12 mouse cellular contexts compared by ENCODE assay signal in the genomic region with DNA sequence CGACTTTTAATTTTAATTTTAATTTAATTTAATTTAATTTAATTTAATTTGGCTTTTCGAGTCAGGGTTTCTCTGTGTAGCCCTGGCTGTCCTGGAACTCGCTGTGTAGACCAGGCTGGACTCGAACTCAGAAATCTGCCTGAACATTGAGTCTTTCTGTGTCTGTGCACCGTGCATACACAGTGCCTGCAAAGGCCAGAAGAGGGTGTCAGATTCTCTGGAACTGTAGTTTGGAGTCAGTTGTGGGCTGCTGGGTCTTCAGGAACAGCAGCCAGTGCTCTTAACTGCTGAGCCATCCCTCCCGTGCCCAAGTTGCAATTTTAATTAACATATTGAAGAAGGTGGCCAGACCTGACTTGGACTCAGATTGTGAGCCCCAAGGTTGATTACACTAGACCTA. TPM values are rescaled to one million over a fixed set of nuclear protein-coding genes. Genes with fewer than 3 reads are reported as not detected.
DNase-seq lines count a peak whose midpoint lies in the region; ATAC-seq and TF ChIP-seq lines count a peak whose summit lies in the region.
"Had no signal": no experiment of that assay in that cellular context is flagged by ENCODE, and none has a peak within 500 bp of the region (broad histone marks: within the 10 kb centered on the region; RNA-seq: fewer than 3 reads in every experiment).

No protein-coding gene starts in this region.

- DNase-seq in forebrain, postnatal 0 days = no peak
- DNase-seq in forebrain, embryonic 11.5 days (ENCODE audit: low spot score) = no peak
- no peak for DNase-seq in limb, embryonic 10.5 days (ENCODE audit: low spot score)
- no peak for DNase-seq in c-Kit-positive CD71-positive TER-119-positive erythroid progenitor cells, embryonic 14.5 days (ENCODE audit: low spot score)
- no peak for DNase-seq in lung, postnatal 10 days
- DNase-seq: cerebellum, adult 11 months had no signal

- no peak overlapping the region for H3K4me2 ChIP-seq in forebrain, postnatal 0 days (ENCODE audit: low read depth)
- no peak overlapping the region for H3K4me2 ChIP-seq in forebrain, embryonic 11.5 days (ENCODE audit: low read depth, low read length, severe bottlenecking)
- peak overlapping the region; percentile 70 for H3K4me2 ChIP-seq in limb, embryonic 12.5 days
- peak overlapping the region; percentile 67 for H3K4me2 ChIP-seq in embryonic facial prominence, embryonic 13.5 days
- H3K4me2 ChIP-seq in neural tube, embryonic 13.5 days = no peak overlapping the region; the same call in 1 of the 2 replicates

- no peak for ATAC-seq in forebrain, postnatal 0 days
- ATAC-seq in forebrain, embryonic 11.5 days (replicated peaks; ENCODE audit: low FRiP score) = no peak
- no peak for ATAC-seq in limb, embryonic 12.5 days (ENCODE audit: insufficient number of reproducible peaks, insufficient read depth, low FRiP score, low TSS enrichment, low read depth)
- ATAC-seq in embryonic facial prominence, embryonic 13.5 days (ENCODE audit: insufficient number of reproducible peaks, insufficient read depth, low FRiP score, low TSS enrichment, low read depth) = no peak
- ATAC-seq in neural tube, embryonic 13.5 days (ENCODE audit: low read depth) = no peak

- H3K9me3 ChIP-seq in forebrain, postnatal 0 days (ENCODE audit: low read length) = no peaks in the 10 kb centered on the region
- no peaks in the 10 kb centered on the region; the same call in 1 of the 2 replicates for H3K9me3 ChIP-seq in forebrain, embryonic 11.5 days (ENCODE audit: control insufficient read depth, low read length)
- H3K9me3 ChIP-seq in limb, embryonic 12.5 days = no peaks in the 10 kb centered on the region
- H3K9me3 ChIP-seq in limb, embryonic 10.5 days (replicated peaks) = no peaks in the 10 kb centered on the region
- H3K9me3 ChIP-seq in embryonic facial prominence, embryonic 13.5 days = no peaks in the 10 kb centered on the region
- no peaks in the 10 kb centered on the region for H3K9me3 ChIP-seq in neural tube, embryonic 13.5 days

- TF ChIP-seq CTCF in forebrain, postnatal 0 days (IDR thresholded peaks at IDR 0.05; ENCODE audit: low read depth) = peak; percentile 5; the same call in 1 of the 2 replicates

- H3K27ac ChIP-seq in forebrain, postnatal 0 days (ENCODE audit: low read depth, low read length) = no peak overlapping the region
- H3K27ac ChIP-seq in forebrain, embryonic 11.5 days (ENCODE audit: low read depth, low read length) = no peak overlapping the region
- no peak overlapping the region for H3K27ac ChIP-seq in limb, embryonic 12.5 days
- H3K27ac ChIP-seq in limb, embryonic 10.5 days = no peak overlapping the region; the same call in 1 of the 2 replicates
- no peak overlapping the region; the same call in 1 of the 2 replicates for H3K27ac ChIP-seq in embryonic facial prominence, embryonic 13.5 days
- no peak overlapping the region for H3K27ac ChIP-seq in neural tube, embryonic 13.5 days (replicated peaks)

- no peak overlapping the region for H3K9ac ChIP-seq in forebrain, postnatal 0 days
- no peak overlapping the region for H3K9ac ChIP-seq in forebrain, embryonic 11.5 days (ENCODE audit: low read length)
- no peak overlapping the region for H3K9ac ChIP-seq in limb, embryonic 12.5 days (replicated peaks)
- no peak overlapping the region for H3K9ac ChIP-seq in embryonic facial prominence, embryonic 13.5 days
- no peak overlapping the region for H3K9ac ChIP-seq in neural tube, embryonic 13.5 days

- H3K27me3 ChIP-seq in forebrain, postnatal 0 days (ENCODE audit: insufficient read depth, low read length) = no peaks in the 10 kb centered on the region
- no peaks in the 10 kb centered on the region for H3K27me3 ChIP-seq in forebrain, embryonic 11.5 days (ENCODE audit: control insufficient read depth, insufficient read depth, low read length)
- H3K27me3 ChIP-seq in limb, embryonic 12.5 days = no peaks in the 10 kb centered on the region
- H3K27me3 ChIP-seq in limb, embryonic 10.5 days (ENCODE audit: low read depth, poor library complexity, severe bottlenecking) = no peaks in the 10 kb centered on the region
- H3K27me3 ChIP-seq in embryonic facial prominence, embryonic 13.5 days = no peaks in the 10 kb centered on the region
- no peaks in the 10 kb centered on the region for H3K27me3 ChIP-seq in neural tube, embryonic 13.5 days

- peaks cover 11% of the 10 kb centered on the region for H3K36me3 ChIP-seq in forebrain, postnatal 0 days (ENCODE audit: insufficient read depth)
- H3K36me3 ChIP-seq in forebrain, embryonic 11.5 days (ENCODE audit: control insufficient read depth, insufficient read depth, low read length) = peaks cover 6% of the 10 kb centered on the region; the same call in 1 of the 2 replicates
- peaks cover 22% of the 10 kb centered on the region for H3K36me3 ChIP-seq in limb, embryonic 12.5 days
- peaks cover 25% of the 10 kb centered on the region for H3K36me3 ChIP-seq in limb, embryonic 10.5 days
- H3K36me3 ChIP-seq in embryonic facial prominence, embryonic 13.5 days = peaks cover 18% of the 10 kb centered on the region
- H3K36me3 ChIP-seq in neural tube, embryonic 13.5 days = peaks cover 18% of the 10 kb centered on the region

- no peak overlapping the region for H3K4me3 ChIP-seq in forebrain, postnatal 0 days (ENCODE audit: low read depth, low read length)
- H3K4me3 ChIP-seq in forebrain, embryonic 11.5 days (ENCODE audit: low read depth, low read length) = no peak overlapping the region
- no peak overlapping the region for H3K4me3 ChIP-seq in limb, embryonic 12.5 days (replicated peaks)
- H3K4me3 ChIP-seq in limb, embryonic 10.5 days = no peak overlapping the region; the same call in 1 of the 2 replicates
- H3K4me3 ChIP-seq in embryonic facial prominence, embryonic 13.5 days = 0 out of 2 replicates have a peak overlapping the region, but pooled peaks have one; percentile 100
- H3K4me3 ChIP-seq in neural tube, embryonic 13.5 days = 0 out of 2 replicates have a peak overlapping the region, but pooled peaks have one; percentile 95

- H3K4me1 ChIP-seq in forebrain, postnatal 0 days (ENCODE audit: insufficient read depth) = 0 out of 2 replicates have a peak, but pooled peaks cover 6% of the 10 kb centered on the region
- H3K4me1 ChIP-seq in forebrain, embryonic 11.5 days (replicated peaks; ENCODE audit: control insufficient read depth, insufficient read depth, low read length) = peaks cover 7% of the 10 kb centered on the region; the same call in 1 of the 2 replicates
- H3K4me1 ChIP-seq in limb, embryonic 12.5 days (replicated peaks) = peaks cover 12% of the 10 kb centered on the region
- peaks cover 11% of the 10 kb centered on the region for H3K4me1 ChIP-seq in limb, embryonic 10.5 days
- H3K4me1 ChIP-seq in embryonic facial prominence, embryonic 13.5 days = peaks cover 16% of the 10 kb centered on the region
- peaks cover 36% of the 10 kb centered on the region for H3K4me1 ChIP-seq in neural tube, embryonic 13.5 days (replicated peaks)

- 77% methylated on average over 6 of the region's 6 CpGs for WGBS in forebrain, postnatal 0 days
- WGBS in forebrain, embryonic 11.5 days = 75% methylated on average over 6 of the region's 6 CpGs
- WGBS in limb, embryonic 12.5 days = 74% methylated on average over 6 of the region's 6 CpGs
- WGBS in limb, embryonic 10.5 days = 71% methylated on average over 6 of the region's 6 CpGs
- WGBS in embryonic facial prominence, embryonic 13.5 days = 59% methylated on average over 6 of the region's 6 CpGs
- WGBS in neural tube, embryonic 13.5 days = 71% methylated on average over 6 of the region's 6 CpGs

RNA-seq across cellular contexts. Expression of a gene that starts 2.7 kb away (rescaled TPM):
- 92.2 and 96.0 TPM in 2 replicates for total RNA-seq in forebrain, postnatal 0 days (2014; rRNA removed)
- polyA plus RNA-seq in forebrain, postnatal 0 days (2015; fragmentation: Nextera tagmentation; extraction: Ambion mirVana) = 143 and 158 TPM in 2 replicates
- 188 and 195 TPM in 2 replicates for polyA plus RNA-seq in forebrain, embryonic 11.5 days (2014; fragmentation: Nextera tagmentation; extraction: Ambion mirVana)
- 186 and 199 TPM in 2 replicates for polyA plus RNA-seq in limb, embryonic 12.5 days (2016; fragmentation: Nextera tagmentation; extraction: Ambion mirVana)
- polyA plus RNA-seq in limb, embryonic 10.5 days (2016; fragmentation: Nextera tagmentation; extraction: Ambion mirVana) = 203 and 209 TPM in 2 replicates
- polyA plus RNA-seq in embryonic facial prominence, embryonic 13.5 days (2015; fragmentation: Nextera tagmentation; extraction: Ambion mirVana) = 186 and 193 TPM in 2 replicates
- 177 and 178 TPM in 2 replicates for polyA plus RNA-seq in neural tube, embryonic 13.5 days (2015; fragmentation: Nextera tagmentation; extraction: Ambion mirVana)

RNA-seq across cellular contexts. Expression of a gene that starts 25.3 kb away (rescaled TPM):
- not detected in 2 replicates for total RNA-seq in forebrain, postnatal 0 days (2014; rRNA removed)
- polyA plus RNA-seq in forebrain, postnatal 0 days (2015; fragmentation: Nextera tagmentation; extraction: Ambion mirVana) = not detected in 2 replicates
- polyA plus RNA-seq in forebrain, embryonic 11.5 days (2014; fragmentation: Nextera tagmentation; extraction: Ambion mirVana) = not detected in 2 replicates
- 0.35 TPM in 2 replicates for polyA plus RNA-seq in limb, embryonic 12.5 days (2016; fragmentation: Nextera tagmentation; extraction: Ambion mirVana)
- 0.36 and 0.44 TPM in 2 replicates for polyA plus RNA-seq in limb, embryonic 10.5 days (2016; fragmentation: Nextera tagmentation; extraction: Ambion mirVana)
- 0.19 and 0.55 TPM in 2 replicates for polyA plus RNA-seq in embryonic facial prominence, embryonic 13.5 days (2015; fragmentation: Nextera tagmentation; extraction: Ambion mirVana)
- polyA plus RNA-seq in neural tube, embryonic 13.5 days (2015; fragmentation: Nextera tagmentation; extraction: Ambion mirVana) = not detected in 2 replicates
- total RNA-seq: hematopoietic stem cell, adult 5-6 weeks; megakaryocyte-erythroid progenitor cell, adult 5-6 weeks had no signal
- polyA plus RNA-seq: activated CD4-positive, CD25-positive, alpha-beta regulatory T cell, adult 4 months had no signal

RNA-seq across cellular contexts. Expression of a gene that starts 39.4 kb away (rescaled TPM):
- total RNA-seq in forebrain, postnatal 0 days (2014; rRNA removed) = 12.7 and 13.8 TPM in 2 replicates
- 8.7 and 10.2 TPM in 2 replicates for polyA plus RNA-seq in forebrain, postnatal 0 days (2015; fragmentation: Nextera tagmentation; extraction: Ambion mirVana)
- 3.8 and 3.9 TPM in 2 replicates for polyA plus RNA-seq in forebrain, embryonic 11.5 days (2014; fragmentation: Nextera tagmentation; extraction: Ambion mirVana)
- polyA plus RNA-seq in limb, embryonic 12.5 days (2016; fragmentation: Nextera tagmentation; extraction: Ambion mirVana) = 1.4 and 1.8 TPM in 2 replicates
- polyA plus RNA-seq in limb, embryonic 10.5 days (2016; fragmentation: Nextera tagmentation; extraction: Ambion mirVana) = 0.30 and 0.54 TPM in 2 replicates
- 5.0 and 6.1 TPM in 2 replicates for polyA plus RNA-seq in embryonic facial prominence, embryonic 13.5 days (2015; fragmentation: Nextera tagmentation; extraction: Ambion mirVana)
- 3.7 and 6.1 TPM in 2 replicates for polyA plus RNA-seq in neural tube, embryonic 13.5 days (2015; fragmentation: Nextera tagmentation; extraction: Ambion mirVana)
- polyA plus RNA-seq: activated CD4-positive, CD25-positive, alpha-beta regulatory T cell, adult 4 months had no signal

RNA-seq across cellular contexts. Expression of a gene that starts 57.4 kb away (rescaled TPM):
- 88.0 and 127 TPM in 2 replicates for total RNA-seq in forebrain, postnatal 0 days (2014; rRNA removed)
- 50.6 and 68.5 TPM in 2 replicates for polyA plus RNA-seq in forebrain, postnatal 0 days (2015; fragmentation: Nextera tagmentation; extraction: Ambion mirVana)
- polyA plus RNA-seq in forebrain, embryonic 11.5 days (2014; fragmentation: Nextera tagmentation; extraction: Ambion mirVana) = 80.2 and 83.7 TPM in 2 replicates
- polyA plus RNA-seq in limb, embryonic 12.5 days (2016; fragmentation: Nextera tagmentation; extraction: Ambion mirVana) = 36.6 and 48.4 TPM in 2 replicates
- polyA plus RNA-seq in limb, embryonic 10.5 days (2016; fragmentation: Nextera tagmentation; extraction: Ambion mirVana) = 44.1 and 51.8 TPM in 2 replicates
- 26.4 and 35.2 TPM in 2 replicates for polyA plus RNA-seq in embryonic facial prominence, embryonic 13.5 days (2015; fragmentation: Nextera tagmentation; extraction: Ambion mirVana)
- polyA plus RNA-seq in neural tube, embryonic 13.5 days (2015; fragmentation: Nextera tagmentation; extraction: Ambion mirVana) = 40.7 and 55.0 TPM in 2 replicates

Comparison
In these comparisons a context has a peak if more than half of its experiments do, and no peak if none do; other contexts are left out.
1. H3K4me2 ChIP-seq: peak in limb, embryonic 12.5 days (single experiment) and embryonic facial prominence, embryonic 13.5 days (single experiment); none in forebrain, postnatal 0 days (single experiment), forebrain, embryonic 11.5 days (single experiment) and neural tube, embryonic 13.5 days (single experiment).
2. H3K4me3 ChIP-seq: peak in embryonic facial prominence, embryonic 13.5 days (single experiment) and neural tube, embryonic 13.5 days (single experiment); none in forebrain, postnatal 0 days (single experiment), forebrain, embryonic 11.5 days (single experiment), limb, embryonic 12.5 days (single experiment) and limb, embryonic 10.5 days (single experiment).